Mouse (Mus musculus) stomach, postnatal 0 days (tissue): ENCODE measurements around the gene Gabrr3. TPM values are rescaled to one million over a fixed set of nuclear protein-coding genes. Genes with fewer than 3 reads are reported as not detected.
A peak's percentile ranks its signal among the peaks of the same experiment; 100 is the strongest.

Experiments used
- ATAC-seq: fragments of 200-750 bp; cut with Nextera tagmentation; 2 replicates; pipeline ENCODE4 v1.8.0; 2017; ENCODE audit not compliant: low FRiP score, low TSS enrichment
- DNase-seq: peaks from one replicate; pipeline ENCODE4 v3.0.0-alpha.2; 2016; ENCODE audit warnings: low spot score
- H3K27ac ChIP-seq: fragments of 300-500 bp; sonication (generic); replicated peaks from 2 replicates; pipeline ENCODE4 v1.5.1; 2014; ENCODE audit warnings: mild to moderate bottlenecking, control low read depth
- H3K27me3 ChIP-seq: fragments of 300-500 bp; sonication (generic); 2 replicates; pipeline ENCODE4 v1.6.1; 2014; ENCODE audit warnings: low read length; ENCODE audit not compliant: control insufficient read depth, insufficient read depth
- H3K36me3 ChIP-seq: fragments of 300-500 bp; sonication (generic); 2 replicates; pipeline ENCODE4 v1.6.1; 2014; ENCODE audit warnings: low read length, mixed read lengths; ENCODE audit not compliant: control insufficient read depth, insufficient read depth
- H3K4me1 ChIP-seq: fragments of 300-500 bp; sonication (generic); replicated peaks from 2 replicates; pipeline ENCODE4 v1.6.1; 2014; ENCODE audit warnings: antibody characterized with exemption; ENCODE audit not compliant: control insufficient read depth, insufficient read depth
- H3K4me2 ChIP-seq: fragments of 300-500 bp; sonication (generic); replicated peaks from 2 replicates; pipeline ENCODE4 v1.6.1; 2014; ENCODE audit warnings: low read depth, mild to moderate bottlenecking, control low read depth, moderate library complexity
- H3K4me3 ChIP-seq: fragments of 300-500 bp; sonication (generic); 2 replicates; pipeline ENCODE4 v1.5.1; 2014; ENCODE audit warnings: low read depth, low read length, control low read depth
- H3K9ac ChIP-seq: fragments of 300-500 bp; sonication (generic); 2 replicates; pipeline ENCODE4 v1.6.1; 2014; ENCODE audit warnings: mild to moderate bottlenecking, low read length, control low read depth, mixed read lengths
- H3K9me3 ChIP-seq: fragments of 300-500 bp; sonication (generic); 2 replicates; pipeline ENCODE4 v1.6.1; 2016; ENCODE audit warnings: low read length; ENCODE audit not compliant: control insufficient read depth
- CTCF ChIP-seq: IDR thresholded peaks from 2 replicates; pipeline ENCODE4 v1.5.1; 2016; ENCODE audit warnings: antibody characterized with exemption, low read depth, mild to moderate bottlenecking, moderate library complexity
- EP300 ChIP-seq: optimal IDR thresholded peaks from 2 replicates; pipeline ENCODE3; 2016; ENCODE audit warnings: antibody characterized with exemption
- WGBS: fragments of 180-500 bp; shearing (Covaris S2); extraction: QIAGEN DNeasy Blood & Tissue Kit; methylation state at CpG from one replicate; pipeline ENCODE4 v1.1.7; 2014; 5-methylcytosine and 5-hydroxymethylcytosine counted together
- polyA plus RNA-seq: library from polyadenylated mRNA; unstranded; fragments of >200 nt; fragmentation: Nextera tagmentation; extraction: Ambion mirVana; gene quantifications from 2 replicates; pipeline ENCODE4 v1.2.1, GENCODE M21; 2015

Gene Gabrr3
- polyA plus RNA-seq, 1 experiment from 2014 or later = not detected

DNA sequence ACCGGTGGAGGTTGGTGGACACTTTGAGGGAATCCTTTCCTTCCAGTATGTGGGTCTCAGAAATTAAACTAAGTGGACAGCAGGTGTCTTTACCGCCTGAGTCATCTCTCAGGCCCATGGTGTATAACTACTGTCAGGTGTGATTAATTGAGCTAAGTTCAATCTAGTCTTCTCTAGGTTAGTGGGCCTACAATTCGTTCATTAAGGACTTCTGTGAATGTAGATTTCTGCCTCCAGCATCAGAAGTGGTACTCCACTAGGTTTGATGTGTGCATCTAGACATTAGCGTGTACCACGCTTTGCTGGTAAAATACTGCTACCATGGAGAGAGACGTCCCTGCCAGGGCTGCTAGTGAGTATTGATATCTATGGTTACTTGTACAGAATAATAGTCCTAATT, 65.4 kb downstream of the Gabrr3 start:
- no peak for ATAC-seq
- 37% methylated on average over 6 of the region's 6 CpGs for WGBS
- H3K9ac ChIP-seq = peak overlapping the region; percentile 71

DNA sequence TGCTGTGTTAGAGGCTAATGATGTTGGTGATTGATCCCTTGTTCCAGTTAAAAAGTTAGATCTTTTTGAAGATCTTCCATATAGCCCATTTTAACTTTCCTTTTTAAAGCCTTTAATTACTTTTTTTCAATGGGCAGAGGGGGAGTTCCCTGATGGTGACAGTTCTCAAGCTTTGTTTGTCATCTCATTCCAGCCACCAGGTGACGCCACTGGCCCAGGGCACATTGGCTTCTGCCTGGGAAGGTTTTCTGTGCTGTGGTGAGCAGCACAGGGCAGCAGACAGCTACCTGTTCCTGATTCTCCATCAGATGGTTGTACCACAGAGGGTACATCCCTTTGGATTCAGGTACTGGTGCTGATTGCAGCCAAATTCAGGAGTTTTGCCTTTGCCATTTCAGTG, 67.7 kb downstream of the Gabrr3 start:
- Histone ChIP-seq H3K4me3 (no peak overlapping the region), H3K9me3 (no peaks in the 10 kb centered on the region), H3K9ac (no peak overlapping the region), H3K27me3 (no peaks in the 10 kb centered on the region), H3K27ac (no peak overlapping the region), H3K4me2 (no peak overlapping the region), H3K36me3 (no peaks in the 10 kb centered on the region), H3K4me1 (no peaks in the 10 kb centered on the region)
- WGBS = 29% methylated on average over 1 of the region's 1 CpGs
- DNase-seq = peak; percentile 71
- ATAC-seq = no peak
- TF ChIP-seq CTCF (peak; percentile 94), EP300 (no peak)

More for the DNA sequence above, 65.4 kb downstream of the Gabrr3 start:
- no peak for DNase-seq
- no peaks in the 10 kb centered on the region for H3K36me3 ChIP-seq
- H3K4me2 ChIP-seq = peak overlapping the region; percentile 63
- TF ChIP-seq CTCF = no peak
- TF ChIP-seq EP300 = no peak
- H3K9me3 ChIP-seq = no peaks in the 10 kb centered on the region
- peak overlapping the region; percentile 88 for H3K4me3 ChIP-seq
- no peaks in the 10 kb centered on the region for H3K27me3 ChIP-seq
- H3K4me1 ChIP-seq = no peaks in the 10 kb centered on the region
- no peak overlapping the region for H3K27ac ChIP-seq

DNA sequence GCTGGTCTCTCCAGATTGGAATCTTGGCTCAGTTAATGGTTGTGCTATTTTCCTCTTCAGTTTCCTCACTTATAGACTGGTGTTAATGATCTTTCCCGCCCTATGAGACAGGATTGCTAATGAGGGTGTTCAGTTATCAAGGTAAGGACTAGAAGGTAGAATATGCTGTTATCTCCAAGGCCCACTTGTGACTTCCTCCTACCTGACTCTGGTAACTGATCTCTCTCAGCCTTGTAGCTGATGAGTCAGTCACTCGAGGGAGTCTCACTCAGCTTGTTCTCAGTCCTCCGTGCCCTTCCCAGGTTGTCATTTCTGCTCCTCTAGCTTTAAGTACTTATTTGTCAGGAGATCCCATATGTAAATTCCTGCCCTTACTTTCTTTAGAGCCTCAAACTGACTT, 70.8 kb downstream of the Gabrr3 start:
- no peak for TF ChIP-seq EP300
- TF ChIP-seq CTCF = no peak
- Histone ChIP-seq H3K36me3 (peaks cover 3% of the 10 kb centered on the region; the same call in 1 of the 2 replicates), H3K27ac (no peak overlapping the region), H3K9ac (no peak overlapping the region), H3K9me3 (no peaks in the 10 kb centered on the region), H3K4me2 (no peak overlapping the region), H3K4me1 (no peaks in the 10 kb centered on the region), H3K4me3 (no peak overlapping the region), H3K27me3 (no peaks in the 10 kb centered on the region)
- 79% methylated on average over 3 of the region's 3 CpGs for WGBS
- ATAC-seq (no peak), DNase-seq (no peak)

DNA sequence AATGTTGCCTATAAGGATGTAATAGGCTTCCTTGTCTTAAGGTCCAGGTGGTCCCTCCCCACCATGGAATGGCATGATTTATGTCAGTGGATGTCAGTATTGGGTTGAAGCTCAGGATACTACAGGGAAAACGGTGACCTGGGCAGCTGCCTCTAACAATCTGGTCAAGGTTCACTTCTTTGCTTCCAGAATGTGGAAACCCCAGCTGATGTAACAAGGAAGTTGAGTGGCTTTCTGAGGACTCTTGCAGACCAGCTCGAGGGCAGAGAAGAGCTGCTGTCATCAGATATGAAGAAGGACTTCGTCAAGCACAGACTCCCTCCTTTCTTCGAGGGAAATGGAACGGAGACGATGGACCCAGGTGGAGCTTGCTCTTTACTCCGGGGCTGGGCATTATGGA, 80.1 kb downstream of the Gabrr3 start:
- Histone ChIP-seq H3K9ac (no peak overlapping the region), H3K4me3 (no peak overlapping the region), H3K27me3 (no peaks in the 10 kb centered on the region), H3K4me1 (no peaks in the 10 kb centered on the region), H3K4me2 (no peak overlapping the region), H3K27ac (no peak overlapping the region), H3K36me3 (peaks cover 14% of the 10 kb centered on the region; the same call in 1 of the 2 replicates), H3K9me3 (no peaks in the 10 kb centered on the region)
- no peak for DNase-seq
- ATAC-seq = no peak
- WGBS = 83% methylated on average over 7 of the region's 7 CpGs
- TF ChIP-seq CTCF (no peak), EP300 (no peak)

DNA sequence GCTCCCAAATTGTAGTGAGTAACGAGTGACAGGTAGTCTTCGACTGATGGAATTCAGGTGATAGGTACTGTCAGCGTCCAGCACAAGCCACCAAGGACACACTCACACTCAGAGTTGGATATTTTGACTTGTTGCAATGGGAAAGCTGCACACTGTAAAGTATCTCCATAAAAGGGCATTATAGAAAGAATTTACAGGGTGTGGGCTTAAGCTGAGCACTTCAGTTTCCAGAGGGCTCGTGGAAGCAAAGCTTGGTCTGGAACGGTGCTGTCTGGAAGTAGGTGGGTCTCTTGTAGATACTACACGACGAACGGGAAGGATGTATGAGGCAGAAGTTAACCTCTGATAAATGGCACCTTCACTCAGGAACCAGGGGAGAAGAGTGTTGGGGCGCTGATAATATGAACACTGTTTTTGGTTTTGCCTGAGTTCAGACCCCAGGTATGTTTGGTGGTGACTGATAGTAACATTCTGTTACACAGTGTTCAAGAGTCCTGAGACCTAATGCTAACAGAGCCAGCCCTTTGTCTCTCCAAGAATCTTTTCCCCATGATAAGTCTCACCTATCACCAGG, 80.9 kb downstream of the Gabrr3 start:
- peak; percentile 32; the same call in 1 of the 2 replicates for ATAC-seq
- Histone ChIP-seq H3K4me3 (no peak overlapping the region), H3K9ac (no peak overlapping the region), H3K36me3 (peaks cover 20% of the 10 kb centered on the region; the same call in 1 of the 2 replicates), H3K4me1 (no peaks in the 10 kb centered on the region), H3K27me3 (no peaks in the 10 kb centered on the region), H3K4me2 (no peak overlapping the region), H3K9me3 (no peaks in the 10 kb centered on the region), H3K27ac (peak overlapping the region; percentile 41; the same call in 1 of the 2 replicates)
- DNase-seq = no peak
- TF ChIP-seq EP300 (no peak), CTCF (no peak)
- WGBS = 65% methylated on average over 9 of the region's 9 CpGs

DNA sequence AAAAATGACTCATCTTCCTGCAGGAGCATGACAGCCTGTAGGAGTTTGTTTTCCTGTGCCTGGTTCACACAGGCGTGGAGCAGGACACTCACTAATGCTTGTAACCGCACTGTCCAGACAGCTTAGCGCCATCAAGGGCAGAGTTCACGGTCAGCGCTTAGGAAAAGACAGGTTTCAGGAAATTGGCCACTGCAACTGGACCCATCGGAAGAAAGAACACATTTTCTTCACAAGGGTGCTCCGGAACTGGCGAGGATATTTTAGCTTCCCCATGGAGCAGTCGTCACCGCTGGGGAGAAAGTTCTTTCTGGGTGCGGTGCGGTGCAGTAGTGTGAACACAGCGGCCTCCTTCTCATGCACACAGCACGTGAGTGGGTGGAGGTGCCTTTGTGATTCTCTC, 86.1 kb downstream of the Gabrr3 start:
- no peak for TF ChIP-seq EP300
- TF ChIP-seq CTCF = no peak
- no peaks in the 10 kb centered on the region for H3K4me1 ChIP-seq
- no peak overlapping the region for H3K27ac ChIP-seq
- WGBS = 89% methylated on average over 14 of the region's 14 CpGs
- no peak overlapping the region for H3K4me3 ChIP-seq
- no peak overlapping the region for H3K4me2 ChIP-seq
- DNase-seq (no peak), ATAC-seq (no peak)
- no peak overlapping the region for H3K9ac ChIP-seq
- no peaks in the 10 kb centered on the region for H3K27me3 ChIP-seq
- no peaks in the 10 kb centered on the region for H3K9me3 ChIP-seq
- H3K36me3 ChIP-seq = peaks cover 18% of the 10 kb centered on the region
